13 mouse cellular contexts compared by ENCODE assay signal in genomic region chr14:25126544-25126943, GRCm38 (mm10).
DNase-seq lines count a peak whose midpoint lies in the region; ATAC-seq and TF ChIP-seq lines count a peak whose summit lies in the region.
"Had no signal": no experiment of that assay in that cellular context is flagged by ENCODE, and none has a peak within 500 bp of the region (broad histone marks: within the 10 kb centered on the region; RNA-seq: fewer than 3 reads in every experiment).

No protein-coding gene starts in this region.

- no peaks in the 10 kb centered on the region for H3K36me3 ChIP-seq in hindbrain, embryonic 10.5 days
- H3K36me3 ChIP-seq in midbrain, embryonic 12.5 days, result no peaks in the 10 kb centered on the region
- H3K36me3 ChIP-seq: G1E; kidney, embryonic 15.5 days had no signal

- 44% methylated on average over 7 of the region's 7 CpGs for WGBS in hindbrain, embryonic 10.5 days
- WGBS in midbrain, embryonic 12.5 days, result 44% methylated on average over 7 of the region's 7 CpGs

- TF ChIP-seq CTCF in layer of hippocampus, adult 2 months (conservative IDR thresholded peaks at IDR 0.05), result no peak

- H3K4me1 ChIP-seq in hindbrain, embryonic 10.5 days (replicated peaks), result peaks cover 44% of the 10 kb centered on the region
- peaks cover 49% of the 10 kb centered on the region for H3K4me1 ChIP-seq in midbrain, embryonic 12.5 days

- no peak for ATAC-seq in midbrain, embryonic 12.5 days (ENCODE audit: low FRiP score, low read depth)

- H3K27ac ChIP-seq in layer of hippocampus, adult 2 months, result peak overlapping the region; percentile 2; the same call in 1 of the 2 replicates
- H3K27ac ChIP-seq in hindbrain, embryonic 10.5 days, result 0 out of 2 replicates have a peak overlapping the region, but pooled peaks have one; percentile 60
- peak overlapping the region; percentile 67 for H3K27ac ChIP-seq in midbrain, embryonic 12.5 days (replicated peaks)
- H3K27ac ChIP-seq: kidney, embryonic 15.5 days had no signal

- no peak for DNase-seq in layer of hippocampus, adult 2 months (ENCODE audit: low spot score in 2 of 2)
- no peak for DNase-seq in layer of hippocampus, postnatal 25 days (ENCODE audit: extremely low spot score in 1 of 2, low spot score in 1 of 2)
- no peak for DNase-seq in hindbrain, embryonic 10.5 days (ENCODE audit: low spot score)
- DNase-seq in thymus, postnatal 4 days, result no peak
- DNase-seq in lung, postnatal 4 days, result no peak
- no peak for DNase-seq in frontal cortex, adult 2 months (ENCODE audit: extremely low spot score in 1 of 2, low spot score in 1 of 2)
- DNase-seq in urinary bladder, postnatal 4 days (ENCODE audit: low spot score in 2 of 2), result no peak
- DNase-seq: gastrocnemius, postnatal 25 days; layer of hippocampus, postnatal 36 days; lung, embryonic 14.5 days had no signal

- H3K4me2 ChIP-seq in midbrain, embryonic 12.5 days (replicated peaks), result no peak overlapping the region
- H3K4me2 ChIP-seq: kidney, embryonic 15.5 days; lung, embryonic 14.5 days had no signal

- H3K4me3 ChIP-seq in layer of hippocampus, adult 2 months, result no peak overlapping the region
- H3K4me3 ChIP-seq in hindbrain, embryonic 10.5 days, result no peak overlapping the region
- H3K4me3 ChIP-seq in midbrain, embryonic 12.5 days, result no peak overlapping the region
- H3K4me3 ChIP-seq: kidney, embryonic 15.5 days had no signal

- H3K9ac ChIP-seq in midbrain, embryonic 12.5 days (replicated peaks), result no peak overlapping the region
- H3K9ac ChIP-seq: kidney, embryonic 15.5 days; lung, embryonic 14.5 days had no signal

- H3K9me3 ChIP-seq in hindbrain, embryonic 10.5 days, result no peaks in the 10 kb centered on the region
- H3K9me3 ChIP-seq in midbrain, embryonic 12.5 days, result no peaks in the 10 kb centered on the region
- H3K9me3 ChIP-seq: kidney, embryonic 15.5 days had no signal

- no peaks in the 10 kb centered on the region; the same call in 1 of the 2 replicates for H3K27me3 ChIP-seq in hindbrain, embryonic 10.5 days (ENCODE audit: insufficient read depth, poor library complexity, severe bottlenecking)
- 0 out of 2 replicates have a peak, but pooled peaks cover 7% of the 10 kb centered on the region for H3K27me3 ChIP-seq in midbrain, embryonic 12.5 days

Comparison
In these comparisons a context has a peak if more than half of its experiments do, and no peak if none do; other contexts are left out.
1. H3K27ac ChIP-seq: peak in every context shown above with its lines; median percentile 67 in midbrain, embryonic 12.5 days; 60 in hindbrain, embryonic 10.5 days; 2 in layer of hippocampus, adult 2 months.